Mouse (Mus musculus) MEL (cell line): ENCODE measurements around the gene Tmem52b. TPM values are rescaled to one million over a fixed set of nuclear protein-coding genes. Genes with fewer than 3 reads are reported as not detected.

Source experiments
- DNase-seq: peaks from one replicate; pipeline ENCODE4 v3.0.0; 2011; ENCODE audit warnings: low read depth, low spot score
- H3K27ac ChIP-seq: 2 replicates; pipeline ENCODE4 v1.5.1; 2012; ENCODE audit warnings: low read depth, mild to moderate bottlenecking, control low read depth, low read length, moderate library complexity; ENCODE audit not compliant: control insufficient read depth
- H3K27me3 ChIP-seq, 2 experiments: fragments of 150-350 bp in 1 of 2; sonication (generic) in 1 of 2; 2 replicates each; pipeline ENCODE4 v1.6.1; 2012; ENCODE audit warnings: low read length in 2 of 2, mild to moderate bottlenecking in 2 of 2, improper control_type of control experiment in 1 of 2, moderate library complexity in 1 of 2; ENCODE audit not compliant: insufficient read depth in 2 of 2, control insufficient read depth in 1 of 2
- H3K36me3 ChIP-seq, 2 experiments: 2 replicates each; pipeline ENCODE4 v1.6.1; 2012 to 2014; ENCODE audit warnings: low read length in 2 of 2, improper control_type of control experiment in 1 of 2, inconsistent platforms in 1 of 2, mild to moderate bottlenecking in 1 of 2; ENCODE audit not compliant: insufficient read depth in 2 of 2, control insufficient read depth in 1 of 2
- H3K4me1 ChIP-seq, 2 experiments: fragments of 150-350 bp in 1 of 2; sonication (generic) in 1 of 2; 2 replicates each; pipeline ENCODE4 v1.6.1; 2012; ENCODE audit warnings: low read length in 2 of 2, improper control_type of control experiment in 1 of 2, mild to moderate bottlenecking in 1 of 2; ENCODE audit not compliant: insufficient read depth in 2 of 2, control insufficient read depth in 1 of 2
- H3K4me3 ChIP-seq, 2 experiments: fragments of 150-350 bp in 1 of 2; sonication (generic) in 1 of 2; 2 replicates each; pipeline ENCODE4 v1.5.1; 2012; ENCODE audit warnings: low read depth in 2 of 2, low read length in 2 of 2, mild to moderate bottlenecking in 2 of 2, moderate library complexity in 2 of 2, control low read depth in 1 of 2, improper control_type of control experiment in 1 of 2; ENCODE audit not compliant: control insufficient read depth in 1 of 2, insufficient read depth in 1 of 2
- H3K79me2 ChIP-seq: 2 replicates; pipeline ENCODE4 v1.6.1; 2012; ENCODE audit warnings: mild to moderate bottlenecking, low read length, moderate library complexity; ENCODE audit not compliant: control insufficient read depth, poor library complexity, insufficient read depth
- H3K9ac ChIP-seq: 2 replicates; pipeline ENCODE4 v1.6.1; 2012; ENCODE audit warnings: low read depth, mild to moderate bottlenecking, control low read depth, low read length, moderate library complexity; ENCODE audit not compliant: control insufficient read depth, poor library complexity, severe bottlenecking
- H3K9me3 ChIP-seq: fragments of 150-350 bp; sonication (generic); replicated peaks from 2 replicates; pipeline ENCODE4 v1.6.1; 2012; ENCODE audit warnings: mild to moderate bottlenecking, low read length, improper control_type of control experiment, moderate library complexity; ENCODE audit not compliant: insufficient read depth
- BHLHE40 ChIP-seq: IDR thresholded peaks from 2 replicates; pipeline ENCODE4 v1.6.1; 2012; ENCODE audit warnings: low read depth, mild to moderate bottlenecking, inconsistent platforms, low read length, improper control_type of control experiment, borderline replicate concordance
- E2F4 ChIP-seq: IDR thresholded peaks from 2 replicates; pipeline ENCODE4 v1.6.1; 2011; ENCODE audit warnings: low read depth, low read length, improper control_type of control experiment, borderline replicate concordance
- GABPA ChIP-seq: IDR thresholded peaks from 2 replicates; pipeline ENCODE4 v1.6.1; 2012; ENCODE audit warnings: low read depth, mild to moderate bottlenecking, inconsistent platforms, low read length, improper control_type of control experiment, moderate library complexity
- GATA1 ChIP-seq: IDR thresholded peaks from 2 replicates; pipeline ENCODE4 v1.6.1; 2011; ENCODE audit warnings: low read depth, low read length, improper control_type of control experiment
- HCFC1 ChIP-seq: IDR thresholded peaks from 2 replicates; pipeline ENCODE4 v1.6.1; 2012; ENCODE audit warnings: low read depth, mild to moderate bottlenecking, inconsistent platforms, low read length, improper control_type of control experiment, moderate library complexity
- JUND ChIP-seq: IDR thresholded peaks from 2 replicates; pipeline ENCODE4 v1.6.1; 2011; ENCODE audit warnings: low read depth, mild to moderate bottlenecking, improper control_type of control experiment, low read length
- MAFK ChIP-seq: IDR thresholded peaks from 2 replicates; pipeline ENCODE4 v1.6.1; 2011; ENCODE audit warnings: low read depth, mild to moderate bottlenecking, low read length, improper control_type of control experiment, borderline replicate concordance
- MAX ChIP-seq: IDR thresholded peaks from 2 replicates; pipeline ENCODE4 v1.6.1; 2011; ENCODE audit warnings: low read length, improper control_type of control experiment
- MAZ ChIP-seq: IDR thresholded peaks from 2 replicates; pipeline ENCODE4 v1.6.1; 2012; ENCODE audit warnings: low read depth, mild to moderate bottlenecking, inconsistent platforms, low read length, improper control_type of control experiment
- MXI1 ChIP-seq: IDR thresholded peaks from 2 replicates; pipeline ENCODE4 v1.6.1; 2011; ENCODE audit warnings: mild to moderate bottlenecking, low read depth, low read length, improper control_type of control experiment
- NELFE ChIP-seq: IDR thresholded peaks from 2 replicates; pipeline ENCODE4 v1.6.1; 2011; ENCODE audit warnings: low read depth, low read length, improper control_type of control experiment
- TBP ChIP-seq: IDR thresholded peaks from 2 replicates; pipeline ENCODE4 v1.8.0; 2011; ENCODE audit warnings: low read depth, low read length, improper control_type of control experiment
- UBTF ChIP-seq: IDR thresholded peaks from 2 replicates; pipeline ENCODE4 v1.6.1; 2012; ENCODE audit warnings: low read depth, mild to moderate bottlenecking, inconsistent platforms, low read length, improper control_type of control experiment, moderate library complexity, borderline replicate concordance; ENCODE audit not compliant: insufficient read depth
- USF1 ChIP-seq: IDR thresholded peaks from 2 replicates; pipeline ENCODE4 v1.6.1; 2014; ENCODE audit warnings: low read depth, mild to moderate bottlenecking, inconsistent platforms, low read length, improper control_type of control experiment, moderate library complexity
- USF2 ChIP-seq, 2 experiments: IDR thresholded peaks; 2 replicates each; pipeline ENCODE4 v1.6.1; 2011 to 2012; ENCODE audit warnings: improper control_type of control experiment in 2 of 2, low read length in 2 of 2, borderline replicate concordance in 1 of 2, inconsistent platforms in 1 of 2, low read depth in 1 of 2, mild to moderate bottlenecking in 1 of 2; ENCODE audit not compliant: insufficient read depth in 1 of 2
- ZNF384 ChIP-seq: IDR thresholded peaks from 2 replicates; pipeline ENCODE4 v1.6.1; 2012; ENCODE audit warnings: low read depth, mild to moderate bottlenecking, inconsistent platforms, low read length, improper control_type of control experiment
- polyA plus RNA-seq, 2 experiments: library from polyadenylated mRNA; stranded (reverse) in 1 of 2; unstranded in 1 of 2; fragments of >175 nt in 1 of 2; fragments of >200 nt in 1 of 2; gene quantifications; 2 replicates each; pipeline versions ENCODE4 v1.2.1 to v1.2.4; 2012; ENCODE audit warnings: low replicate concordance in 2 of 2, low read depth in 1 of 2; ENCODE audit not compliant: insufficient read length in 2 of 2, insufficient read depth in 1 of 2, missing spikeins in 1 of 2
- total RNA-seq: library from RNA; depleted of rRNA; stranded (reverse); fragments of 300-350 nt; gene quantifications from 2 replicates; pipeline ENCODE4 v1.2.3, GENCODE M21; 2012

Tmem52b gene
- total and polyA plus RNA-seq, 3 experiments: not detected

DNA sequence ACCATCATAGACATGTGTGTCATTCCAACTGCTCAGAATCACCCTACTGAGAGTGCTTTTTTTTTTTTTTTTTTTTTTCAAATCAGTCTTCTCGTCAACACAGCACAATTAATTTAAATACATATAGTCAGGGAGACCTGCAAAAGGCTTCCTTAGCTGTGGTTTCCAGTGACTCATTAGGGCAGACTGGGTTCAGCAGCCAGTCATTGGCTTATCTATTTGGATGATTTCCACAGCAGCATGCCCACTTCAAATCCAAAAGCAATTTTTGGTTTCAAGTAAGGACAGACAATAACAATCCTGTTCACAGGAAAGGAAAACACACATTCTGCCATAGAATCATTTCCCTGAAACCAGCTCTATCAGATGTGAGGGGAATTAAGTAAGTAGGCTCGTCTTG lies 2.0 kb downstream of the Tmem52b start:
- Histone ChIP-seq H3K79me2 (no peaks in the 10 kb centered on the region), H3K9me3 (no peaks in the 10 kb centered on the region), H3K27me3 (no peaks in the 10 kb centered on the region; a peak in 1 of 4 replicates), H3K9ac (no peak overlapping the region), H3K27ac (no peak overlapping the region), H3K4me3 (no peak overlapping the region), H3K36me3 (peaks cover 0 to 6% of the 10 kb centered on the region in 2 experiments; a peak in 2 of 4 replicates), H3K4me1 (peaks cover 0 to 9% of the 10 kb centered on the region in 2 experiments; a peak in 1 of 4 replicates)
- 0 out of 2 replicates have a peak, but pooled peaks have one; percentile 33 for TF ChIP-seq ZNF384
- TF ChIP-seq BHLHE40: no peak
- DNase-seq: peak; percentile 41

DNA sequence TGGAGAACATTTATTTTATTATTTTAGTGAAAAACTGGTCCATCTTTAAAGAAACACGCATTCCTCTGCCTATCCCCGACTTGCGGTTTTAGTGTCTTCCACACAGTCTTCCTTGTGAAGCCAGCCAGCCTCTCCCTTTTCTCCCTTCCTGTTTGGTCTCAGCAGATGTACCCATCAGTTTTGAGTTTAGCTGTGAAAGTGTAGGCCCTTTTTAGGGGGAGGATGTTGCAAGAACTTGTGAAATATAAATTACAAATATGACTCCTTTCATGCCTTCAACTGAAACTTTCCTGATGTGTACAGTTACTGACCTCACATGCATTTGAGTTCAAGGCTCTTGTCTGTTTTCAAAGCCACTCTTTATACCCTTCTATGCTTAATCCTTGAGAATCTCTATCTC lies 2.7 kb downstream of the Tmem52b start:
- Histone ChIP-seq H3K79me2 (no peaks in the 10 kb centered on the region), H3K36me3 (peaks cover 0 to 6% of the 10 kb centered on the region in 2 experiments; a peak in 2 of 4 replicates), H3K27ac (no peak overlapping the region), H3K9me3 (no peaks in the 10 kb centered on the region), H3K4me1 (peaks cover 0 to 9% of the 10 kb centered on the region in 2 experiments; a peak in 1 of 4 replicates), H3K9ac (no peak overlapping the region), H3K4me3 (no peak overlapping the region), H3K27me3 (peaks cover 0 to under 1% of the 10 kb centered on the region in 2 experiments; a peak in 1 of 4 replicates)
- TF ChIP-seq HCFC1 (no peak), UBTF (no peak), MAZ (no peak), E2F4 (no peak), GATA1 (no peak), MXI1 (no peak), NELFE (no peak), JUND (no peak), USF2 (IDR thresholded peaks at IDR 0.05; ENCODE audit: borderline replicate concordance in 1 of 2, insufficient read depth in 1 of 2, low read depth in 1 of 2, low read length in 2 of 2) (no peak), GABPA (no peak), BHLHE40 (no peak), MAX (no peak), MAFK (no peak), USF1 (no peak), TBP (no peak)
- no peak for DNase-seq
